Mouse (Mus musculus) midbrain, embryonic 13.5 days (tissue): ENCODE data around the gene Prps1. TPM values are rescaled to one million over a fixed set of nuclear protein-coding genes. Genes with fewer than 3 reads are reported as not detected.

Experiments
- ATAC-seq: fragments of 200-750 bp; cut with Nextera tagmentation; 2 replicates; pipeline ENCODE4 v1.8.0; 2017; ENCODE audit warnings: mild to moderate bottlenecking, moderate TSS enrichment, moderate library complexity
- H3K27ac ChIP-seq: fragments of 300-500 bp; sonication (generic); 2 replicates; pipeline ENCODE4 v1.5.1; 2015; ENCODE audit warnings: inconsistent platforms, mild to moderate bottlenecking, moderate library complexity
- H3K27me3 ChIP-seq: fragments of 300-500 bp; sonication (generic); 2 replicates; pipeline ENCODE4 v1.6.1; 2015; ENCODE audit warnings: mild to moderate bottlenecking, inconsistent platforms
- H3K36me3 ChIP-seq: fragments of 300-500 bp; sonication (generic); 2 replicates; pipeline ENCODE4 v1.6.1; 2015; ENCODE audit warnings: mild to moderate bottlenecking, inconsistent platforms
- H3K4me1 ChIP-seq: fragments of 300-500 bp; sonication (generic); replicated peaks from 2 replicates; pipeline ENCODE4 v1.6.1; 2015; ENCODE audit warnings: inconsistent platforms
- H3K4me2 ChIP-seq: fragments of 300-500 bp; sonication (generic); replicated peaks from 2 replicates; pipeline ENCODE4 v1.6.1; 2015; ENCODE audit warnings: moderate library complexity, mild to moderate bottlenecking, inconsistent platforms
- H3K4me3 ChIP-seq: fragments of 300-500 bp; sonication (generic); replicated peaks from 2 replicates; pipeline ENCODE4 v1.5.1; 2015; ENCODE audit warnings: mild to moderate bottlenecking, inconsistent platforms
- H3K9ac ChIP-seq: fragments of 300-500 bp; sonication (generic); replicated peaks from 2 replicates; pipeline ENCODE4 v1.6.1; 2015; ENCODE audit warnings: mild to moderate bottlenecking, inconsistent platforms
- H3K9me3 ChIP-seq: fragments of 300-500 bp; sonication (generic); 2 replicates; pipeline ENCODE4 v1.6.1; 2016; ENCODE audit warnings: mild to moderate bottlenecking, inconsistent platforms
- WGBS: fragments of 180-500 bp; shearing (Covaris S2); methylation state at CpG from one replicate; pipeline ENCODE4 v1.1.7; 2015; 5-methylcytosine and 5-hydroxymethylcytosine counted together
- polyA plus RNA-seq: library from polyadenylated mRNA; unstranded; fragments of >200 nt; fragmentation: Nextera tagmentation; extraction: Ambion mirVana; gene quantifications from 2 replicates; pipeline ENCODE4 v1.2.1, GENCODE M21; 2015

Gene Prps1
- polyA plus RNA-seq, 1 experiment from 2014 or later, result 64.2 TPM

GRCm38 (mm10) chrX:140518351-140518750 lies 61.9 kb downstream of the Prps1 start:
- no peaks in the 10 kb centered on the region for H3K36me3 ChIP-seq
- no peaks in the 10 kb centered on the region for H3K9me3 ChIP-seq
- H3K9ac ChIP-seq, result no peak overlapping the region
- H3K27me3 ChIP-seq, result peaks cover 49% of the 10 kb centered on the region
- H3K4me3 ChIP-seq, result no peak overlapping the region
- no peak overlapping the region for H3K27ac ChIP-seq
- no peak for ATAC-seq
- 79% methylated on average over 8 of the region's 8 CpGs for WGBS
- H3K4me2 ChIP-seq, result no peak overlapping the region
- peaks cover 3% of the 10 kb centered on the region; the same call in 1 of the 2 replicates for H3K4me1 ChIP-seq

GRCm38 (mm10) chrX:140520146-140521102 lies 64.0 kb downstream of the Prps1 start:
- H3K4me3 ChIP-seq, result peak overlapping the region; percentile 19
- H3K9me3 ChIP-seq, result no peaks in the 10 kb centered on the region
- peaks cover 3% of the 10 kb centered on the region; the same call in 1 of the 2 replicates for H3K4me1 ChIP-seq
- no peak overlapping the region for H3K27ac ChIP-seq
- peaks cover 42% of the 10 kb centered on the region for H3K27me3 ChIP-seq
- peak; percentile 92 for ATAC-seq
- peak overlapping the region; percentile 44 for H3K4me2 ChIP-seq
- no peak overlapping the region for H3K9ac ChIP-seq
- 24% methylated on average over 25 of the region's 25 CpGs for WGBS
- H3K36me3 ChIP-seq, result no peaks in the 10 kb centered on the region

GRCm38 (mm10) chrX:140522071-140522765 lies 65.8 kb downstream of the Prps1 start:
- 74% methylated on average over 14 of the region's 14 CpGs for WGBS
- H3K4me1 ChIP-seq, result peaks cover 3% of the 10 kb centered on the region; the same call in 1 of the 2 replicates
- no peak for ATAC-seq

GRCm38 (mm10) chrX:140524231-140524630 lies 67.8 kb downstream of the Prps1 start:
- 92% methylated on average over 5 of the region's 5 CpGs for WGBS
- H3K9me3 ChIP-seq, result no peaks in the 10 kb centered on the region
- H3K4me2 ChIP-seq, result no peak overlapping the region
- no peak for ATAC-seq
- peaks cover 24% of the 10 kb centered on the region; the same call in 1 of the 2 replicates for H3K27me3 ChIP-seq
- H3K27ac ChIP-seq, result no peak overlapping the region
- H3K4me1 ChIP-seq, result peaks cover 3% of the 10 kb centered on the region; the same call in 1 of the 2 replicates
- H3K9ac ChIP-seq, result no peak overlapping the region
- no peak overlapping the region for H3K4me3 ChIP-seq
- H3K36me3 ChIP-seq, result no peaks in the 10 kb centered on the region

More at GRCm38 (mm10) chrX:140522071-140522765, 65.8 kb downstream of the Prps1 start:
- Histone ChIP-seq H3K4me2 (no peak overlapping the region), H3K9ac (no peak overlapping the region), H3K36me3 (no peaks in the 10 kb centered on the region), H3K9me3 (no peaks in the 10 kb centered on the region), H3K4me3 (no peak overlapping the region), H3K27me3 (peaks cover 38% of the 10 kb centered on the region), H3K27ac (no peak overlapping the region)

Other genes starting within 250 kb of the Prps1 start
- gene Frmpd3, start 114.3 kb upstream of the Prps1 start, polyA plus RNA-seq, result 2.8 and 3.8 TPM in 2 replicates
- gene Tsc22d3, start 144.0 kb downstream of the Prps1 start, polyA plus RNA-seq, result 132 and 134 TPM in 2 replicates
- 3.4 and 3.9 TPM in 2 replicates for gene Mid2, start 208.0 kb downstream of the Prps1 start, polyA plus RNA-seq